Mouse (Mus musculus): Measurements from ENCODE around the gene Ahcy.
"Not testable (repeated sequence)": the region's sequence is repeated elsewhere in the genome, so short reads cannot be mapped to it uniquely, and the experiment has no call there.

The Ahcy gene

DNA sequence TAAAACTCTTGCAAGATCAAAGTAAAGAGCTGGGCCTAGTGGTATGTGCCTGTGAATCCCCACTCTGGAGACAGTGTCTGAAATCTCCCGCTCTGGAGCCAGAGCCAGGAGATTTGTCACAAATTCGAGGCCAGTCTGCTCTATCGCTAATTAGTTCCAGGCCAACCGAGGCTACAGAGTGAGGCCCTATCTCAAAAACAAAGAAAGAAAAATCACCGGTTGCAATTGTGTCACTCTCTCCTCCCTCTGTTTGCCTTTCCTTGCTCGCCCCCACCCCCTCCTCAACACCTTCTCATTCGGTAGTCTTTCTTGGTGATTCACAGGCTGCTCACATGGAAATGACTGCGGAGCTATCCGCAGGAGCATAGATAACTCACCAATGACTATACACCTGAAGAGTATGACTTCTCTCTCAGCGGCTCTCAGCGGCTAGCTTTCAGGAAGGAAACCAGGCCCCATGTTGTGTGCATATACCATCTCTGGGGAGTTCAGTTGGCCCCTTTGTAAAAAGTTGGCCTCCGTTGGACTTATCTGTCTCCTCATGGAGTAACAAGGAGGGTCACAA lies 551 bp upstream of the Ahcy start:
- DNase-seq (ENCODE audit: low spot score) = no peak

DNA sequence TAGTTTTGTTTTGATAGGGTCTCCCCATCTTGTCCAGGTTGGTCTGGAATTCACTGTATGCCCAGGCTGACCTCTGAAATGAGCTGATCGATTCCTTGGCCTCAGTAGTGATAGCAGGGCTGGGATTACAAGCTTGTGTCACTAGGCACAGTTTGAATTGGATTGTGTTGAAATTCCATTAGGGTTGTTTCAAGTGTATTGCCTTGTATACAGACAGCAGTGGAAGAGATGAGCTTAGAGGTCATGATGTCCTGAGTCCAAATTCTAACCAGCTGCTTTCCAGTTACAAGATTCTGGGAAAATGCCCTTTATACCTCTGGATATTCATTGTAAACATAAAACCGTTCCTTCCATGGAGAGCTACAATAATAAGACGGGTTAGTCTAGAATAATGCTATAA lies 950 bp downstream of the Ahcy start:
- DNase-seq (ENCODE audit: low spot score) = no peak

DNA sequence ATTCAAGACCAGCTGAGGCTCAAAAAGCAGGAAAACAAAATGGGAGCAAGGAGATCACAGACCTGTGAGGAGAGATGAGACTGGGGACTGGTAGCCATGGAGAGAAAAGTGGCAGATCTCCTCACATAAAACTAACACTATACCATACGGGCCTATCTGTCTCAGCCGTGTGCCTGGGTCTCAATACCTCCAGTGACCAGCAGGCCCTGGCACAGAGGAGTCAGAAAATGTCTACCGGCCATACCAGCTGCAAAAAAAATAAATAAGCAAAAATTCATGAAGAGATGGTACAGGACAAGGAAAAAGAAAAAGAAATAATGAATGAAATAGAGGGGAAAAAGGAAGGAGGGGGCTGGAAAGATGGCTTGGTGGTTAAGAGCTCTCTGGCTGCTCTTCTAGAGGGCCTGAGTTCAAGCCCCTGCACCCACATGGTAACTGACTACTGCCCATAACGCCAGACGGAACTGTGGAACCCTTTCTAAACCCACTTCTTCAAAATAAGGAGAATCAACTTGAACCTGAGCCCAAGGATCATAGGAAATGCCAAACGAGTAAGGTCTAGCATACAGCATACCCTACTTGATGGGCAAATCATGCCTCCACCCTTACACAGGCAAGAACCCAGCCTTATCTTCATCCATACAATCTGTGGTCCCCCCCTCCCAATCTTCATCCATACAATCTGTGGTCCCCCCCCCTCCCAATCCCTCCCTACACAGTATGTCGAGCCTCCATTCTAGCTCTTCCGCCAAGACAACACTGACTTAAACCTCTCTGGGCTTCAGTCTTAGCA lies 1.7 kb downstream of the Ahcy start:
- DNase-seq (ENCODE audit: low spot score) = no peak

DNA sequence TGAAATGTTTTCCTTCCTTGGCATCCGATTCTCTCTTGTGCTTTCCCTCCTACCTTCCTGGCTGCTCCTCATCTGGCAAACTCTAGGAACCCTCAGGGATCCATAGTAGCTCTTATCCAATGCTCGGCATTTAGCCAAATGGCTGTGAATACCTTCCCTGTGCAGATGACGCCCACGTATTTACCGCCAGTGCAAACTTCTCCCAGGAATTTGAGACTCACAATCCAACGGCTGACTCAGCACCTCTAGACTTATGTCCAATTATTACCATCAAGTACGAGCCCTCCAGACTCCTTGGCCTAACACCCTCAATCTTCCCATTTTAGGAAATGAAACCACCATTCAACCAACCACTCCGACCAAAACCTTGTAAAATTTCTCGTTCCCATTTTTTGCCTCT lies 3.3 kb downstream of the Ahcy start:
- no peak for DNase-seq (ENCODE audit: low spot score)

DNA sequence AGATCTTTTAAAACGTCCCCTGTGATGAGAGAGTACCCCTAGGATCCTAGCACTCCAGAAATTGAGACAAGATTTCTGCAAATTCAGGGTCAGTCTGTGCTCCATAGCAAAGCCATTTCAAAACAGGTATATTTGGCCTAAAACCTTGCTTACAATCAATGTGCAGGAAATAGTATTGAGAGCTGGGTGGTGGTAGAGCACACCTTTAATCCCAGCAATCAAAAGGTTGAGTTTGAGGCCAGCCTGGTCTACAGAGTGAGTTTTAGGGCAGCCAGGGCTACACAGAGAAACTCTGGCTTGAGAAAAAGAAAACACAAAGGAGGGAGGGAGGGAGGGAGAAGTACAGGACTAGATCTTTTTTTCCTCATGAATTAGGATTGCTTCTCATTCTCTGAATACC lies 16.9 kb downstream of the Ahcy start:
- DNase-seq (ENCODE audit: low spot score) = no peak

DNA sequence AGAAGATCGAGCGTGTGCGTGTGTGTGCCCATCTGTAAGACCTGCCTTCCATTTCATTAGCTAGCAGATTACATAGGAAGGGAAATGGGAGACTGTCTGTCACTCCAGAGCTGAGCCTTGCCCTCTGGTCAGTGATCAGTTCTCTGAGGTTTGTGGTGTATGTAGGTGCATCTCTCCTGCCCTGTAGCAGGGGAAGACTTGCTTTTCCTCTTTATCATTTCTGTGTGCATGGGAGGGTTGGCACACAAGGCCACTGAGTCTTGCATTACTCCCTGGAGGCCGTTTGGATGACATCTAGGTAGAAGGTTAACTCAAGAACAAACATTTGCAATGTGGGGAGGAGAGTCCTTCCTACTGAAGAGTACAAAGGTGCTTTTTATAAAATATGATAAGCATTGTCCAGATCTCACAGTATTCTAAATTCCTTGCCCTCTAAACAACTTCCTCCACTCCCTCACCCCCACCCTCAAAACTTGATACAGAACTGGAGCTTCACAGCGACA lies 18.2 kb downstream of the Ahcy start:
- DNase-seq (ENCODE audit: low spot score) = no peak

DNA sequence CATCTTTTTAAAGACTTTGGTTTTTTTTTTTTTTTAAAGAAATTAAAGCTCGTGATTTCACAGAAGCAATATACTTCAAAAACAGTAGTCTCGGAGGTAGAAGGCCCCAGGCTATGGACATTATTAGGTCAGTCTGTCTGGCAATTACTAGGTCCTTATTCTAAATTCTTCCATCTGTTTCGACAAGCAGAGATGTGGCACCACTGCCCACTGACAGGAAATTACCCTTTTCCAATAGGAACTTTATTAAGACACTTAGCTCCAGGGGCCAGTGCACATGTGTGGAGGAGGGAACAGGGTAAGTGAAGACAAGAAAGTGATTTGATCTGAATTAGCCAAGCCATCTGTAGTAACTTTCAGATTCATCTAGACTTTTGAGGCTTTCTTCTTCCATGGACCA lies 19.6 kb downstream of the Ahcy start:
- no peak for DNase-seq (ENCODE audit: low spot score)

DNA sequence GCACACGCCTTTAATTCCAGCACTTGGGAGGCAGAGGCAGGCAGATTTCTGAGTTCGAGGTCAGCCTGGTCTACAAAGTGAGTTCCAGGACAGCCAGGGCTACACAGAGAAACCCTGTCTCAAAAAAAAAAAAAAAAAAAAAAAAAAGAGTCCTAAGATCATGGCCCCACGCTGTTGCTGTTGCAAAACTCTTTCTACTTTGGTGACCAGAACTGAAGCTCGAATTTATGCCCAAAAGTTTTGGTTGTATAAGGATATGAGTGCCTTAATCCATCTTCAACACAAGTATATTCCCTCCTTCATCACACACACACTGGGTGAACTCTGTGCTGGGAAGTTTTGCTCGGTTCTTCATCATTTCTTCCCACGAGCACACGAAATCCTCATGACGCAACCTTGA lies 20.8 kb downstream of the Ahcy start:
- not testable (repeated sequence) for DNase-seq (ENCODE audit: low spot score)

DNA sequence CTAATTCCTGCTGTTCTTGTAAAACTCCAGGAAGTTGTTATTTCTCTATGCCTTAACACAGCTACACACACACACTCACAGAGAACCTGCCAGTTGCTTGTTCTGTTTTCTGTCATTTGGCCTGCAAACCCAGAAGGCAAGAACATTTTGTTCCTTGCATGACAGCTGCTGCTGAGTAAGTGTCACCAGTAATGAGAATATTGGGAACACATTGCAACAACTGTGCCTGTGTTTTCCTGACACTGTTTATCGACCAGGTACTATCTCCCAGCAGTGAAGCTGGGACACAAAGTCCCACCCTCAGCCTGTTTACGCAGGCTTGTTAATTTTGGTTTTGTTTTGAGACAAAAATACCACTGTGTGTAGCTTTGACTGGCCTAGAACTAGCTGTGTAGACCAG lies 21.6 kb downstream of the Ahcy start:
- no peak for DNase-seq (ENCODE audit: low spot score)

DNA sequence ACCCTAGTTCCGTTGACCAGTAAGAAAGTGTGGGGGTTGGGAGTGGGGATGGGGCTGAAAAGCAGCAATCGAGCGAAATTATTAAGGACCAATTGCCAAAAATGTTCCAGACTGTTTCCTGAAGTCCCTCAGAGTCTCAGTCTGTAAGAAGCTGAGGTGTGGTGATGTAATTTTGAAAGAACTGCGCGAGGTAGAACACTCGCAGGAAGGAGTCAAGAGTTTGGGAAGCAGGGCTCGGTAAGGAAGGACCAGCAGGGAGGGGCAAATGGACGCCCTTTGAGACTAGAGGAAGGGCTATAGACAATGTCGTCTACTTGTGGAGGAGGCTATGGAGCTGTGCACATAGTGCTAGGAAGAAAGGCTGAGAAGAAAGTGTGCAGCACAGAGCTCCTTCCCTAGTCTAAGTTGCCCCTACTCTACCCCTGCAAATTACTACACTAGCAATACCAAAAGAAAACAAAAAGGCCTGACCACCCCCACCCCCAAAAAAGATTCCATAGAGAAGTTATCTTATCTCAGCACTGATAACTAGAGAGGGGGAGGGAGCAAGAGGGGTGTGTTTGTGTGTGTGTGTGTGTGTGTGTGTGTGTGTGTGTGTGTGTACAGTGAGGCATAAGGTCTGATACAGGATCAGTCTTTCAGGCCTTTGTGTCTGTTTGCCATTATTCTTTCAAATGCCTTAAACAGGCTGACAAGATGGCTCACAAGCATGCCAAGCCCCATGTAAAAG lies 22.5 kb downstream of the Ahcy start:
- no peak for DNase-seq (ENCODE audit: low spot score)

DNA sequence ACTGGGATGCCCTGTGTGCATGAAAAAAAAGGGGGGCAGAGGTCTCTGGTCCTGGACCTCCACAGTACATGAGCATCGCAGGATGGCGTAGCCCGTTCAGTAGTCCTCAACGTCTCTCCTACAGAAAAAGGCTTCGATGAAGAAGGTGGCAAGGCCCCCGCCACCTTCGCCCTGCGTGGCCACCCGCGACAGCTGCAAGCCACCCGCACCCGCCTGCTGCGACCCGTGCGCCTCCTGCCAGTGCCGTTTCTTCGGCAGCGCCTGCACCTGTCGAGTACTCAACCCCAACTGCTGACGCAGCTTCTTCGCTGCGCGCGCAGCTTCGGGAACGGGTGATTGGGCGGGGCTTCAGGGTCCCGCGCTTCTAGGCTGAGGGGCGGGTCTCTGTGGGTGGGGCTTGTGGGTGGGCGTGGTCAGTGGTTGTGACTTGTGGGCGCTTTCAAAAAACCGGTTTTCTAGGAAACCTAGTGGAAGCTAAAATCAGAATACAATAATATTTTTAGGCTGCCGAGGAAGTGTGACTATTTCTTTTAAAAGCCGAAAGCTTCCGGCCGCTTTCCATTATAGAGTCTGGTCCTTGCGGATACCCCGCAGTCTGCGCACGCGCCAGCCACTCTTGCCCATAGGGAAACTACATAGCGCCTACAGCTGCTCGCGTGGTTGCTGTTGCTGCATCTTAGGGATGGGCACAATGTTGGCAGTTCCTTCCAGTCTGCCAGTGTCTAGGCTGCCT lies 23.6 kb downstream of the Ahcy start:
- DNase-seq (ENCODE audit: low spot score) = peak; percentile 95

DNA sequence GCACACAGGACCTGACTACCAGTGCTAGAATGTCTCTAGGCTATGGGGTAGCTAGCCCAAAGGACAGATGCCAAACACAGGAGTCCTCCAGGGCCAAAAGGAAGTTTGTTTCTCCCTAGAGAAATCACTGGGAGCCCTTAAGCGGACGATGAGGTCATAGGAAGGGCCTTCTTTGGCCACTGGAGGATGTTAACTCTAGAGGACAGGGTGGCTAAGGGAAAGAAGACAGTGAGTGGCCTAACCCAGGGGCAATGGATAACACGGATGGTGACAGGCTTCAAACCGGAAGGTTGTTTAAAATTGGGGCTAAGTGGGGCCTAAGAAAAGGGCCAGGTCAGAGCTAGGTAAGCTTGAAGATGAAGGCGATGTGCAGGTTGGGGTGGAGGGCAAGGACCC lies 24.2 kb downstream of the Ahcy start:
- peak; percentile 16 for DNase-seq (ENCODE audit: low spot score)

DNA sequence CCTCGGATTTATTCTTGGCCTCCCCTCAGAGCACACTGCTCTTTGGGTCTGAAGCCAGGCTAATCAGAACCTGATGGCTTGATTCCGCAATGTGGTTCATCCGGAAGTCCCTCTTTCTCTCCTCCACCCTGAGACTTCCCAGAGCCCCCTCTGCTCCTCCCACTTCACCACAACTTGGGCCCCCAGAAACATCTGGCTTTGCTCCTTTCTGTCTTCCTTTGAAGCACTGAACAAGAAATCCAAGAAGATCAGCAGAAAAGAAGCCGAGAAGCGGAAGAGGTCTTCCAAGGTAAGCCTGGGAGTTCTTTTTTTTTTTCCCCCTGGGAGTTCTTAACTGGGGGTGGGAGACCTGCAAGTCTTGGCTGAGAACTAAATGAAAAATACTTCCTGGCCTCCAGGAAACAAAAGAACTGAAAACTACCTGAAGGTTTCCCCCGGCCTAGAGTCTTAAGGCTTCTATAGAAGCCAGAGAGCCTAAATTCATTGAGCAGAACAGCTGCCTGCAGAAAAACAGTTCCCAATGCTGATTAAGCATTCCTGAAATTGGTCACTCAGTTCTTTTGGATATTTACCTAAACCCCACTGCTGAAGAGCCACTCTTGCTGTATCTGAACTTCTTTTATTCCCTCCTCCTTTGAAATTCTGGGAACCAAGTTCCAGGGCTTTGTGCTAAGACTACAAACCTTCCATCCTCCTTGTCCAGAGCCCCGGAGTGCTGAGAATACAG lies 26.7 kb downstream of the Ahcy start:
- no peak for DNase-seq (ENCODE audit: low spot score)

DNA sequence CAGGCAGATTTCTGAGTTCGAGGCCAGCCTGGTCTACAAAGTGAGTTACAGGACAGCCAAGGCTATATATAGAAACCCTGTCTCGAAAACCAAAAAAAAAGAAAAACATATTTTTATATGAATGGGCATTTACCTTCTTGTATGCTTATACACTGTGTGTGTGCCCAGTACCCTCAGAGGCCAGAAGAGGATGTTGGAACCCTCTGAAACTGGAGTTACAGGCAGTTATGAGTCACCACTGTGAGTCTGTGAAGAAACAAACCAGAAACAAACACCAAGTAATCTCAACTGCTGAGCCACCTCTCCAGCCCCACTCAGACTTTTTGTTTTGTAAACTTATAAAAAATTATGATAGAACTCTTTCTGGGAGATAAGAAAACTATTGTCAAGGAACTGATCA lies 27.5 kb downstream of the Ahcy start:
- no peak for DNase-seq (ENCODE audit: low spot score)

DNA sequence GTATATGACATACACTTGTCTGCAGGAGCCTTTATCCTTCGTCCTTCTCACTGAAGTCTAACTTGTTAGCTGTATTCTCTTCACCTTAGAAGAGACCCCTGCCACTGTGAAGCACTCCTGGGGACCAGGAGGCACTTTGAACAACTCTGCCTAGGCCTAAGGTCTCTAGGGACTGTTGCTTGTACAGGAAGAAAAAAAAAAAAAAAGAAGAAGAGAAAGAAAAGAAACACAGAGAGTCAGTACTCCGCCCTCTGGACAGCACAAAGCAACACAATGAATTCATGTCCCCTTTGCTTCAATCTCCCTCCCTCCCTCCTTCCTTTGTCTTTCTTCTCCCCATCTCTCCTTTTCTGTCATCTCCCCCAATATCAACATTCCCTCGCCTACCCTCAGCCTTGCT lies 29.2 kb downstream of the Ahcy start:
- DNase-seq (ENCODE audit: low spot score) = no peak

DNA sequence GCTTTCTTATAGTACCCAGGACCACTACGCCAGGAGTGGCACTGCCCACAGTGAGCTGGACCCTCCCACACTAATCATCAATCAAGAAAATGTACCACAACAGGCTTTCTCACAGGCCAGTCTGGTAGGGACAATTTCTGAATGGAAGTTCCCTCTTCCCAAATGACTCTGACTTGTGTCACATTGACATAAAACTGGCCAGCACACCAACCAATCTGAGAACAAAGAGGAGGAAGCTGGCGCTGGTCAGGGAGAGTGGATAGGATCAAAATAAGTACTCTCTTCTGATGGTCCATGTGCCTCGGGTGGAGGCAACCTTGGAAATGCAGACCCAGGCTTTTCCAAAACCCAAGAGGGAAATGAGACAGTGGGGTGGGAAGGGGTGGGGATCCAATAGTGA lies 29.8 kb downstream of the Ahcy start:
- no peak for DNase-seq (ENCODE audit: low spot score)

DNA sequence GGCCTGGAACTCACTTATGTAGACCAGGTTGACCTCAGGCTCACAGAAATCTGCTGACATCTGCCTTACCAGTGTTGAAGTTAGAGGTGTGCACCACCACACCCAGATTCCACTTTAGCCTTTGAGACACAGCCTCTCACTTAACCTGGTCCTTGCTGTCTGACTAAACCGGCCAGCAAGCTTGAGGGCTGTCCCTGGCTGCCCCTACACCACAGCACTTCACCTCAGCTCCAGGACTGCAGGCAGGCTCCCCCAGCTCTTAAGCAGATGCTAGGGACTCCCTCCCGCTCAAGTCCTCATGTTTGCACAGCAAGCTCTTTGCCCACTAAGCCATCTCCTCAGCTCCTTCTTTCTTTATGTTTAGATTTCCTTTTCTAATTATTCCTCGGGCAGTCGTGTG lies 34.3 kb downstream of the Ahcy start:
- DNase-seq (ENCODE audit: low spot score) = no peak

DNA sequence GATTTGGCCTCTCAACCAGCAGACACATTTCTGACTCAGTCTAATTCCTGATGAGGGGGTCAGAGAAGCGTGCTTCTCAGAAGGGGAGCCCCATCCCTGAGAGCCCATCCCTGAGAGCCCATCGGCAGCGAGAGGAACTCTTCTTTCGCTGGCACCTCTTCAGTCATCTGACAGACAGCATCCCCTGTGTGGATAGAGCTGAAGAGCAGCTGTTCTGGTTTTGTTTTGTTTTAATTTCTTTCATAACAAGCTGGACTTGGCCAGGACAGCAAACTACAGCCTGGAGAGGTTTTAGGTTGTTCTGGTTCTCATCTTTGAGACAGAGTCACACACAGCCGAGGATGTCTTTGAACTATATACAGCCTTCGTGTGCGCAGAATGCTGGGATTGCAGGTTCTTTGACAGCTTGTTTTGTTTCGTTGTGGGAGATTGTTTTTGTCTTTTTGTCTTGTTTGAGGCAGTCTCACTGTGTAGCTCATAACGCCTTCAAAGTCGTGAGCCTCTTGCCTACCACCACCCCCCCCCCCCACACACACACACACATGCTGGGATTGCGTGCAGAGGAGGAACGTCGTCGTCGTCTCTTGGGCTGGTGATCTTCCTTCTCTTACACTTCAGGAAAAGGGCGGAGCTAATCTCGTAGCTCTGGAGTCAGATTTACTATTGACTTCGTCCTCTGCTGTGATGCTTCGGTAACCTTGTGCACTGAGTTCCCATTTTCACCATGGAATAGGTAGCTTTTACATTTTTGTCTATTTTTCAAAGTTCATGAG lies 41.2 kb downstream of the Ahcy start:
- DNase-seq (ENCODE audit: low spot score) = no peak

DNA sequence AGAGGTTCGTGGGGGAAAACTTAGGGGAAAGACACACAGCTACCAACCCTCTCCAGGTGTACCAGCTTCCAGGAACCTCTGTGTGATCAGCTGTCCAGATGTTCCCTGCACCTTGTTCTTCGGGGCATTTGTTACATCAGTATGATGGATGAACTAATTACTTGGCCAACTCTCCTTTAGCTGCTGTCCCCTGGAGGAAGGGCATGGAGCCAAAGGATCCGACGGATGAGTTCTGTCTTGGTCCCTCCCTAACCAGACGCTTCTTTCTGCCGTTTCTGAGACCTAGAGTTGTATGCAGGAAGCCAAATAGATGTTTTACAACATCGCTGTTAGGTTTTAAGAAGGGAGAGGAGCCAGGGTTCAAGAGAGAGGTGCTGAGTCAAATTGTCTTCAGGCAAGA lies 43.5 kb downstream of the Ahcy start:
- DNase-seq (ENCODE audit: low spot score) = no peak

DNA sequence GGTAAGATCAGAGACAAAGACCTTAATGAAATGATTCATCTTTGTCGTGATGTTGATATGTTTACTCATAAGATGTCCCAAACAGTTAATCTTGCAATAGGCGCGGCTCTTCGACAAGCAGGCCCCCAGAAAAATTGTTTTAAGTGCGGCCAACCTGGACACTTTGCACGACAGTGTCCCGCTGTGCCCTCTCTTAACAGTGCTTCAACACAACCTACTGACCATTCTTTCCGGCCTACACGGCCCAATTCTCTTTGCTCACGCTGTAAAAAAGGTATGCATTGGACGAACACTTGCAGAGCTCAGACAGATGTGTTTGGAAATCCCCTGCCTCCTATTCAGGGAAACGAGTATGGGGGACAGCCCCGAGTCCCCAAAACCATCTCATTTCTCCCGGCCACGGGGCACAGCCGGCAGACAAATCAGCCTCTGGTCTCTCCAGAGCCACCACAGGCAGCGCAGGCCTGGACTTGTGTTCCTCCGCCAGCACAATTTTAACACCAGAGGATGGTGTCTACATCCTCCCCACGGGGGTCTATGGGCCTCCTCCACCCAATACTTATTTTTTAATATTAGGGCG lies 54.0 kb downstream of the Ahcy start:
- not testable (repeated sequence) for DNase-seq (ENCODE audit: low spot score)

DNA sequence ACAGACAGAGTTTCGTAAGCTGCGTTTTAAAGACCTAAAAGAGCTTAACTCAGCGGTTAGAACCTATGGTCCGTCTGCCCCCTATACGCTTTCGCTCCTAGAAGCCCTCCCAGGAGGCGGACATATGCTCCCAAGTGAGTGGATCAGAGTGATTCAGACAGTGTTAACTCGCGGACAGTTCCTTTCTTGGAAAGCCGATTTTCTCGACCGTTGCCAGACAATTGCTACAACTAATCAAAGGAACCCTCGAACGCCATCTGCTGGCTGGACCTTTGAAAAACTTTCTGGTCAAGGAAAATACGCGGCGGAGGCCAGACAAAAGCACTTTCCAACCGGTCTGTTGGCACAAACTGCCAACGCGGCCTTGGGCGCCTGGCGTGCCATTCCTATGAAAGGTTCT lies 54.6 kb downstream of the Ahcy start:
- DNase-seq (ENCODE audit: low spot score) = peak; percentile 93
